In the genomic region with DNA sequence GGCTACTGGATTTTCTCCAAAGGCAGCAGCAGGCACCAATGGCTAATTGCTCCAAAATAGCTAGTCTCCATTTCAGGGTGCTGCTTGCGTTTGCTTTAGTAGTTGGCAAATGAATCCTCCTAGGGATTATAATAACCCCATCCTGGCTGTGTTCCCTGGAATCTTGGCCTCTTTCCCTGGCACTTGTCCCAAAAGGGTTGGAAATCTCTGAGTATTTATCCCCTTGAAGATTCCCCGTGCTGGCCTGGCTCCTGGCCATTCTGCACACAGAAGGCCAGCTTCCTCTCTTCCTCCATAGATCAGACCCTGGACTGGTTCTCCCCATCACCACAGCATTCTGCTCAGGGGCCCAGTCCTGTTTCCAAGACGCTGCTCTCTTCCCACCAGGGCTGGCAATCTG, we compare ENCODE assay signal across 8 mouse cellular contexts.
A peak's percentile ranks its signal among the peaks of the same experiment; 100 is the strongest.
DNase-seq lines count a peak whose midpoint lies in the region; ATAC-seq and TF ChIP-seq lines count a peak whose summit lies in the region.

No protein-coding gene starts in this region.

- H3K4me2 ChIP-seq in embryonic facial prominence, embryonic 12.5 days (replicated peaks), result no peak overlapping the region
- H3K4me2 ChIP-seq in hindbrain, embryonic 16.5 days (ENCODE audit: low read length), result no peak overlapping the region

- H3K9ac ChIP-seq in embryonic facial prominence, embryonic 12.5 days, result no peak overlapping the region
- no peak overlapping the region for H3K9ac ChIP-seq in hindbrain, embryonic 16.5 days (ENCODE audit: low read depth, low read length)

- no peaks in the 10 kb centered on the region for H3K36me3 ChIP-seq in embryonic facial prominence, embryonic 12.5 days
- H3K36me3 ChIP-seq in embryonic facial prominence, embryonic 10.5 days (replicated peaks), result no peaks in the 10 kb centered on the region
- H3K36me3 ChIP-seq in hindbrain, embryonic 16.5 days (ENCODE audit: control insufficient read depth, insufficient read depth, low read length), result no peaks in the 10 kb centered on the region

- WGBS in embryonic facial prominence, embryonic 12.5 days, result 53% methylated on average over 3 of the region's 3 CpGs
- 79% methylated on average over 3 of the region's 3 CpGs for WGBS in embryonic facial prominence, embryonic 10.5 days
- 37% methylated on average over 3 of the region's 3 CpGs for WGBS in hindbrain, embryonic 16.5 days

- H3K9me3 ChIP-seq in embryonic facial prominence, embryonic 12.5 days, result no peaks in the 10 kb centered on the region
- H3K9me3 ChIP-seq in embryonic facial prominence, embryonic 10.5 days, result no peaks in the 10 kb centered on the region
- H3K9me3 ChIP-seq in hindbrain, embryonic 16.5 days (ENCODE audit: control insufficient read depth, low read length), result no peaks in the 10 kb centered on the region

- peak; percentile 44; the same call in 1 of the 2 replicates for ATAC-seq in embryonic facial prominence, embryonic 12.5 days (ENCODE audit: insufficient number of reproducible peaks, insufficient read depth, low FRiP score, low TSS enrichment)
- ATAC-seq in hindbrain, embryonic 16.5 days, result peak; percentile 84

- no peak for TF ChIP-seq CTCF in left cerebral cortex, adult 2 months (IDR thresholded peaks at IDR 0.05)

- peaks cover 10% of the 10 kb centered on the region for H3K4me1 ChIP-seq in embryonic facial prominence, embryonic 12.5 days
- H3K4me1 ChIP-seq in embryonic facial prominence, embryonic 10.5 days, result peaks cover 7% of the 10 kb centered on the region
- H3K4me1 ChIP-seq in hindbrain, embryonic 16.5 days (ENCODE audit: control insufficient read depth, insufficient read depth, low read depth, low read length), result peaks cover 12% of the 10 kb centered on the region

- intact Hi-C loops in left cerebral cortex, adult 2 months (cut with DNase I), result loop anchor here (2.0 to 5.0 kb wide), 5 partner anchors 52 to 478 kb away; no protein-coding TSS in a partner anchor

- no peak overlapping the region for H3K4me3 ChIP-seq in embryonic facial prominence, embryonic 12.5 days
- H3K4me3 ChIP-seq in embryonic facial prominence, embryonic 10.5 days, result no peak overlapping the region
- no peak overlapping the region for H3K4me3 ChIP-seq in hindbrain, embryonic 16.5 days (ENCODE audit: low read length)
- no peak overlapping the region for H3K4me3 ChIP-seq in left cerebral cortex, adult 2 months

- no peak overlapping the region for H3K27ac ChIP-seq in embryonic facial prominence, embryonic 12.5 days
- H3K27ac ChIP-seq in embryonic facial prominence, embryonic 10.5 days (replicated peaks), result no peak overlapping the region
- H3K27ac ChIP-seq in hindbrain, embryonic 16.5 days (ENCODE audit: low read depth, low read length), result no peak overlapping the region
- H3K27ac ChIP-seq in left cerebral cortex, adult 2 months, result peak overlapping the region; percentile 63

- DNase-seq in embryonic facial prominence, embryonic 10.5 days (ENCODE audit: low spot score), result no peak
- peak; percentile 77 for DNase-seq in adrenal gland, postnatal 25 days
- peak; percentile 70 to 92 for DNase-seq in frontal cortex, adult 2 months (ENCODE audit: extremely low spot score in 1 of 2, low spot score in 1 of 2)
- DNase-seq in left cerebral cortex, adult 2 months (ENCODE audit: extremely low spot score in 1 of 2, low spot score in 2 of 2), result peak; percentile 71 to 82
- peak; percentile 68 for DNase-seq in ovary, adult 18-20 months (ENCODE audit: low spot score)
- DNase-seq in thymus, postnatal 36 days, result no peak

- H3K27me3 ChIP-seq in embryonic facial prominence, embryonic 12.5 days, result no peaks in the 10 kb centered on the region
- H3K27me3 ChIP-seq in embryonic facial prominence, embryonic 10.5 days (replicated peaks; ENCODE audit: low read depth, poor library complexity, severe bottlenecking), result no peaks in the 10 kb centered on the region
- no peaks in the 10 kb centered on the region for H3K27me3 ChIP-seq in hindbrain, embryonic 16.5 days (replicated peaks; ENCODE audit: control insufficient read depth, insufficient read depth, low read length)

Comparison
In these comparisons a context has a peak if more than half of its experiments do, and no peak if none do; other contexts are left out.
1. DNase-seq: peak in adrenal gland, postnatal 25 days (single experiment), frontal cortex, adult 2 months (2 of 2), left cerebral cortex, adult 2 months (2 of 2) and ovary, adult 18-20 months (single experiment); none in embryonic facial prominence, embryonic 10.5 days (single experiment) and thymus, postnatal 36 days (0 of 2).